Mouse (Mus musculus) embryo, embryonic 10 days (tissue): Measurements from ENCODE around the gene Fam89b.

Experiments
- DNase-seq: peaks from one replicate; pipeline ENCODE4 v3.0.0-alpha.2; 2015; ENCODE audit warnings: low spot score

The Fam89b gene

GRCm38 (mm10) chr19:5684236-5684635, 45.2 kb downstream of the Fam89b start:
- DNase-seq, result no peak

GRCm38 (mm10) chr19:5680432-5680831, 49.0 kb downstream of the Fam89b start:
- no peak for DNase-seq
